Mouse (Mus musculus) megakaryocyte, embryonic 14.5 days (primary cell): ENCODE measurements at regions not wholly inside any gene's neighbourhood (a gene's known extent, or its start where the extent isn't known, plus 50 kb on each side); places are given as distances from the start of the nearest gene placed in this dataset.

ENCODE experiments used
- FLI1 ChIP-seq: IDR thresholded peaks from 2 replicates; pipeline ENCODE4 v1.6.1; 2012; ENCODE audit warnings: low read length, inconsistent platforms, mixed read lengths
- GATA1 ChIP-seq: IDR thresholded peaks from 3 replicates; pipeline ENCODE4 v1.6.1; 2012; ENCODE audit warnings: mixed read lengths, low read length, inconsistent platforms, borderline replicate concordance

DNA sequence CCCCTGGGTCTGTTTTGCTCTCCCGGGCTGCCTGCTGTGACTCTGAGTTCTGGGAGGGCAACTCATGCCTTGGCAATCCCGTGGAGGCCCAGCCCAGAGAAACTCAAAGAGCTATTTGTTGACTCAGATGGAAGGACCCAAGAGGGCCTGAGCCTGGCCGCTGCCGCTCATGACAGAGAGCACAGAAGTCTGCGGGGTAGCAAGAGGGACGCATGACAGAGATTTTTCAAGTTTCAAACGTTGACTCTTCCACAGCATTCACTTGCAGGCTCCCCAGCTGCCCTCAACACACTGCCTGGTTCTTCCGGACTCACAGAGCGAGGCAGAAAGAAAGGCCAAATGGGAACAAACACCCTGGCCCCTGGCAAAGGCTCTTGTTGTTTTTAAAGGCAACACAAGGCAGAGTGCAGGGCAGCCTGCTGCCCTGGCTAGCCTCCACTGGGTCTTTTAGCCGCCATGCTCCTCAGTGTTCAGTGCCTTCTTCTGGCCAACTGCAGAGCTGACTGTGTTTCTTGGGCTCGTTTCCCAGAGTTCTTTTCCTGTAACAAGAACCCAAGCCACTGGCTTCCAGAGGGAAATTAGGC is 146.2 kb downstream of the Fam43a start:
- no peak for TF ChIP-seq GATA1
- TF ChIP-seq FLI1 = no peak
